Mouse (Mus musculus): ENCODE measurements around the gene Dlx2. TPM values are rescaled to one million over a fixed set of nuclear protein-coding genes. Genes with fewer than 3 reads are reported as not detected.

The Dlx2 gene
- polyA plus RNA-seq (2011; ENCODE audit: insufficient read depth, insufficient read length, low read depth, missing spikeins) = not detected in 2 replicates

GRCm38 (mm10) chr2:71546640-71547071 is at the start of gene Dlx2:
Dlx2 (minus strand) TSS chr2:71546754.
- H3K4me1 ChIP-seq (ENCODE audit: control insufficient read depth, insufficient read depth, low read length) = no peaks in the 10 kb centered on the region
- no peaks in the 10 kb centered on the region for H3K9me3 ChIP-seq (replicated peaks; ENCODE audit: control insufficient read depth, insufficient read depth, low read length, poor library complexity, severe bottlenecking)
- peaks cover 31% of the 10 kb centered on the region for H3K27me3 ChIP-seq (ENCODE audit: control insufficient read depth, insufficient read depth, low read length, poor library complexity, severe bottlenecking)
- no peaks in the 10 kb centered on the region for H3K36me3 ChIP-seq (ENCODE audit: control insufficient read depth, insufficient read depth, low read length, poor library complexity, severe bottlenecking)
- TF ChIP-seq EP300 (IDR thresholded peaks at IDR 0.05; ENCODE audit: insufficient read depth, low read depth, low read length) (no peak), POLR2A (IDR thresholded peaks at IDR 0.05; ENCODE audit: insufficient read depth, low read length) (no peak)
- 0 out of 2 replicates have a peak within 1 kb of the TSS, but pooled peaks have one; percentile 42 for H3K9ac ChIP-seq (ENCODE audit: low read depth, poor library complexity, severe bottlenecking)
- H3K27ac ChIP-seq (ENCODE audit: insufficient read depth, low read length) = no peak within 1 kb of the TSS
- H3K4me3 ChIP-seq (ENCODE audit: low read depth, low read length) = peak within 1 kb of the TSS; percentile 65

- H3K27me3 ChIP-seq (ENCODE audit: control insufficient read depth, insufficient read depth, low read length, poor library complexity, severe bottlenecking) = no peaks in the 10 kb centered on the region
- no peak overlapping the region for H3K27ac ChIP-seq (ENCODE audit: insufficient read depth, low read length)
- no peaks in the 10 kb centered on the region for H3K36me3 ChIP-seq (ENCODE audit: control insufficient read depth, insufficient read depth, low read length, poor library complexity, severe bottlenecking)
- H3K4me1 ChIP-seq (ENCODE audit: control insufficient read depth, insufficient read depth, low read length) = no peaks in the 10 kb centered on the region
- no peak for TF ChIP-seq POLR2A (IDR thresholded peaks at IDR 0.05; ENCODE audit: insufficient read depth, low read length)
- H3K9ac ChIP-seq (ENCODE audit: low read depth, poor library complexity, severe bottlenecking) = no peak overlapping the region
- H3K4me3 ChIP-seq (ENCODE audit: low read depth, low read length) = no peak overlapping the region
- no peaks in the 10 kb centered on the region for H3K9me3 ChIP-seq (replicated peaks; ENCODE audit: control insufficient read depth, insufficient read depth, low read length, poor library complexity, severe bottlenecking)
Measured at GRCm38 (mm10) chr2:71594466-71594865, 47.9 kb upstream of the Dlx2 start.

GRCm38 (mm10) chr2:71589114-71589513 is 42.6 kb upstream of the Dlx2 start:
- Histone ChIP-seq H3K36me3 (ENCODE audit: control insufficient read depth, insufficient read depth, low read length, poor library complexity, severe bottlenecking) (no peaks in the 10 kb centered on the region), H3K27ac (ENCODE audit: insufficient read depth, low read length) (no peak overlapping the region), H3K27me3 (ENCODE audit: control insufficient read depth, insufficient read depth, low read length, poor library complexity, severe bottlenecking) (no peaks in the 10 kb centered on the region), H3K4me3 (ENCODE audit: low read depth, low read length) (no peak overlapping the region), H3K9ac (ENCODE audit: low read depth, poor library complexity, severe bottlenecking) (no peak overlapping the region), H3K4me1 (ENCODE audit: control insufficient read depth, insufficient read depth, low read length) (no peaks in the 10 kb centered on the region), H3K9me3 (replicated peaks; ENCODE audit: control insufficient read depth, insufficient read depth, low read length, poor library complexity, severe bottlenecking) (no peaks in the 10 kb centered on the region)
- TF ChIP-seq CTCF (IDR thresholded peaks at IDR 0.05; ENCODE audit: low read depth, low read length) (no peak), EP300 (IDR thresholded peaks at IDR 0.05; ENCODE audit: insufficient read depth, low read depth, low read length) (no peak), POLR2A (IDR thresholded peaks at IDR 0.05; ENCODE audit: insufficient read depth, low read length) (no peak)

- Histone ChIP-seq H3K4me1 (ENCODE audit: control insufficient read depth, insufficient read depth, low read length) (no peaks in the 10 kb centered on the region), H3K27ac (ENCODE audit: insufficient read depth, low read length) (no peak overlapping the region), H3K9me3 (replicated peaks; ENCODE audit: control insufficient read depth, insufficient read depth, low read length, poor library complexity, severe bottlenecking) (no peaks in the 10 kb centered on the region), H3K36me3 (ENCODE audit: control insufficient read depth, insufficient read depth, low read length, poor library complexity, severe bottlenecking) (no peaks in the 10 kb centered on the region), H3K9ac (ENCODE audit: low read depth, poor library complexity, severe bottlenecking) (peak overlapping the region; percentile 19; the same call in 1 of the 2 replicates), H3K4me3 (ENCODE audit: low read depth, low read length) (no peak overlapping the region), H3K27me3 (ENCODE audit: control insufficient read depth, insufficient read depth, low read length, poor library complexity, severe bottlenecking) (no peaks in the 10 kb centered on the region; the same call in 1 of the 2 replicates)
- TF ChIP-seq POLR2A (IDR thresholded peaks at IDR 0.05; ENCODE audit: insufficient read depth, low read length) (no peak), CTCF (IDR thresholded peaks at IDR 0.05; ENCODE audit: low read depth, low read length) (no peak), EP300 (IDR thresholded peaks at IDR 0.05; ENCODE audit: insufficient read depth, low read depth, low read length) (no peak)
Measured at GRCm38 (mm10) chr2:71581488-71581887, 34.9 kb upstream of the Dlx2 start.

- no peaks in the 10 kb centered on the region; the same call in 1 of the 2 replicates for H3K27me3 ChIP-seq (ENCODE audit: control insufficient read depth, insufficient read depth, low read length, poor library complexity, severe bottlenecking)
- H3K27ac ChIP-seq (ENCODE audit: insufficient read depth, low read length) = no peak overlapping the region
- H3K36me3 ChIP-seq (ENCODE audit: control insufficient read depth, insufficient read depth, low read length, poor library complexity, severe bottlenecking) = no peaks in the 10 kb centered on the region
- no peaks in the 10 kb centered on the region for H3K9me3 ChIP-seq (replicated peaks; ENCODE audit: control insufficient read depth, insufficient read depth, low read length, poor library complexity, severe bottlenecking)
- no peaks in the 10 kb centered on the region for H3K4me1 ChIP-seq (ENCODE audit: control insufficient read depth, insufficient read depth, low read length)
- peak overlapping the region; percentile 70 for H3K4me3 ChIP-seq (ENCODE audit: low read depth, low read length)
- H3K9ac ChIP-seq (ENCODE audit: low read depth, poor library complexity, severe bottlenecking) = peak overlapping the region; percentile 19; the same call in 1 of the 2 replicates
- TF ChIP-seq CTCF (IDR thresholded peaks at IDR 0.05; ENCODE audit: low read depth, low read length) (peak; percentile 38), POLR2A (IDR thresholded peaks at IDR 0.05; ENCODE audit: insufficient read depth, low read length) (no peak), EP300 (IDR thresholded peaks at IDR 0.05; ENCODE audit: insufficient read depth, low read depth, low read length) (no peak)
Measured at GRCm38 (mm10) chr2:71580632-71581466, 34.3 kb upstream of the Dlx2 start.

GRCm38 (mm10) chr2:71577059-71577458 is 30.5 kb upstream of the Dlx2 start:
- no peaks in the 10 kb centered on the region for H3K4me1 ChIP-seq (ENCODE audit: control insufficient read depth, insufficient read depth, low read length)
- no peak for TF ChIP-seq POLR2A (IDR thresholded peaks at IDR 0.05; ENCODE audit: insufficient read depth, low read length)
- no peak for TF ChIP-seq CTCF (IDR thresholded peaks at IDR 0.05; ENCODE audit: low read depth, low read length)
- no peak for TF ChIP-seq EP300 (IDR thresholded peaks at IDR 0.05; ENCODE audit: insufficient read depth, low read depth, low read length)
- no peaks in the 10 kb centered on the region for H3K36me3 ChIP-seq (ENCODE audit: control insufficient read depth, insufficient read depth, low read length, poor library complexity, severe bottlenecking)
- no peak overlapping the region for H3K27ac ChIP-seq (ENCODE audit: insufficient read depth, low read length)
- H3K27me3 ChIP-seq (ENCODE audit: control insufficient read depth, insufficient read depth, low read length, poor library complexity, severe bottlenecking) = no peaks in the 10 kb centered on the region; the same call in 1 of the 2 replicates
- no peak overlapping the region for H3K9ac ChIP-seq (ENCODE audit: low read depth, poor library complexity, severe bottlenecking)
- no peak overlapping the region for H3K4me3 ChIP-seq (ENCODE audit: low read depth, low read length)
- H3K9me3 ChIP-seq (replicated peaks; ENCODE audit: control insufficient read depth, insufficient read depth, low read length, poor library complexity, severe bottlenecking) = no peaks in the 10 kb centered on the region; the same call in 1 of the 2 replicates
